Mouse (Mus musculus) heart, postnatal 14 days (tissue): ENCODE measurements around the gene Ptprk. TPM values are rescaled to one million over a fixed set of nuclear protein-coding genes. Genes with fewer than 3 reads are reported as not detected.

Experiments used
- DNase-seq, 2 experiments: peaks; one replicate each; pipeline ENCODE4 v3.0.0; 2021 to 2022
- intact Hi-C: fragments of 180-260 bp; cut with DNase I; formaldehyde crosslinking; loops from one replicate; pipeline ENCODE4 v1.15.1; 2025
- total RNA-seq, 2 experiments: library from RNA; stranded (reverse); gene quantifications; 2 replicates each; pipeline ENCODE4 v1.2.3; 2021

Gene Ptprk
- total RNA-seq, 2 experiments from 2014 or later, result 33.4 TPM

DNA sequence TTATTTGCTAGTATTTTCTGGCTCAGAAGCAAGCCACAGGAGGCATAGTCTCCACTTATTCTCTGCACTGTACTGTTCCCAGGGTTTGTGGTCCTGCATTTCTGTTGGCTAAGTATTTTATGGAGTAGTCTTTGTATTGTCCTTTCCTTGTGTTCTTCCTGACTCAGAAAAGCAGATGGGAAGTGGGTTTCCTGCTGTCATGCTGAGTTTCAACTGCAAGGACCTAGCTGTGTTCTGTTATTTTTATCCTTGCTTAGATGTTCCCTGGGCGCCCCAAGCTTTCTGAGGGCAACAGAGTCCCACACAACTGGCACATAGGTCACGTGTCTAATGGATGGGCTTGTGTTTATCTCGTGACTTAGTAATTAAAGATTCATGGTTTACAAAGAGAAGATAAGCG, 104.3 kb downstream of the Ptprk start:
- intact Hi-C loops, result no loop called here
- no peak for DNase-seq

DNA sequence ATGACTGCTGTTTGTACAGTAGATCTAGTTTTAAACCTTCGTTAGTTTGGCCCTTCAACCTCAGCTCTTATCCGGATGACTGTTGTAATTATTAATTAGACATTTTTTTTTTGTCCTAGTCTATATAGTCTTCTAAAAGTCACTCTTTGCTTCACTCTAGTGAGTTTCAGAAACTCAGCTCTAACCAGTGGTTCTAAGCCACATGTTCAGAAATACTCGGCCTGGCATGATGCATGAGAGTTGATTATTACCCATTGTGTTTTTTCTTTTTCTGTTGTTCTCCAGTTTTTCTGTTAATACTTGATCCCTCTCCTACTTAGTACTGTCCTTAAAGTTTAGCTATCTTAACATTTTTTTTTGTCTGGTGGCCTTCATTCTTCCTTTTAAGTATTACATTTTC, 107.5 kb downstream of the Ptprk start:
- no peak for DNase-seq
- intact Hi-C loops, result no loop called here

DNA sequence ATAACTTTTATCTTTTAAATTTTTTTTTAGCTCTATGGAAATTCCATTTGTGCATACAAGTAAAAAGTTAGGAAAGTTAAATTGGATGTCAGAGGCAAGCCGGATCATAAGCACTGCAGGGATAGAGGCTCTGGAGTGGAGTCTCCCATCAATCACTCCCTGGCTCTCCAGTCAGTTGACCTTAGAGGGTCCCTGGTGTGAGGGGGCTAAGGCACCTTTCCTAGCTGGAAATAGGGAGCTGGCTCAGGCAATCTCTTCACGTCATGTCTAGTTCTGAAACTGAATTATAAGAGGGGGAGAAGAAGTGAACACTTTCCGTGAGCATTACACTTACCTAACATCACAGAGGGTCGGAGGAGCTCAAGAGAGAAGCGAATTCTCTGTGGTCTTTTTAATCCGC, 110.1 kb downstream of the Ptprk start:
- DNase-seq, result no peak
- intact Hi-C loops, result no loop called here

DNA sequence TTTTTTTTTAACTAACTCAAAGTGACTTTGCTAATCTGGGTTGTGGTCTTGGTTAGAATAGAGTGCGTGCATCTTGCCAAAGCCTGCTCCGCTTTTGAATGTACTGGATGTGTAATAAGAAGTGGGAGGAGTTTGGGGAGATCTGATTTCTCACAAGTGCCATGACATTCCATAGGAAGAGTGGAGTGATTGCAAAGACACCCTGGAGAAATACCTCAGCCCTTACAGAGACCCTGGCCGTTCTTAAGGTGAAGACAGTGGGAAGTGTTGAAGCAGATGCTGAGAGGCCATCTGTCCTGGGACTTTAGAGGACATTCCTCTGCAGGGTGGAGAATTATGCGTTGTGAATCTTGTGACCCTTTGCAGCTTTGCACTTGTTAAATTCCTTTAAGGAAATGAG, 110.7 kb downstream of the Ptprk start:
- intact Hi-C loops, result no loop called here
- DNase-seq, result no peak

DNA sequence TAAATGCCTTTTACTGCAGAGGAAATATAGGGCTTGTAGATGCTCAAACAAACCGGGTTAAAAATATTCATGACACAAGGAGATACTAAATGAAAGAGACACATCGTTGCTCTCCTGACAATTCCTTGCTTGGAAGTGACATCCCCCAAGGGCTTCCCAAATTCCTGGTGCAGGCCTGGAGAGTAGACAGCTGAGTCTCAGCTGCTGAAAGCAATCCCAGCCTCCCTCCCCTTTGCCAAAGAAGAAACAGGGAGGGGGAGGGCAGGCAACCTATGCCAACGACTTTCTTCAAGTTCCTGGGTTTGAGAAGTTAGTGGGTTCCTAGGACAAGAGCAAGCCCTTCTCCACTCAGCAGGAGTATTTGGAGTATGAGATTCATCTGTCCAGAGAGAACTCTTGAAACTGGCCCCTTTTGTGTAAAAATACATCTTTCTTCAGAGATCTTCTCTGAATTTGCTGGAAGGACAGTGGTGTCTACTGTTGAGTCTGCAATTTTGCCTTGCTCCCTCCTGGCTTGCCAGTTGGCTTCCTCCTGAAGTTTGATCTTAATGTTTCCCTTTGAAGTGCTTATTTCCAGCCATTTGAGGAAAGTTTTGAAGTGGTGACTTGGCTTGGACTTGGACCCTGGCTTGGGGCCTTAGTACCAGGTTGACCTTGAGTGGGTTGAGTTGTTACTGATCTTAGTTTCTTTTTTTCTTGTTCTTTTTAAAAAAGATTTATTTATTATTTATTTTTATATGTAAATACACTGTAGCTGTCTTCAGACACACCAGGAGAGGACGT, 111.6 kb downstream of the Ptprk start:
- DNase-seq, result no peak
- intact Hi-C loops, result no loop called here

DNA sequence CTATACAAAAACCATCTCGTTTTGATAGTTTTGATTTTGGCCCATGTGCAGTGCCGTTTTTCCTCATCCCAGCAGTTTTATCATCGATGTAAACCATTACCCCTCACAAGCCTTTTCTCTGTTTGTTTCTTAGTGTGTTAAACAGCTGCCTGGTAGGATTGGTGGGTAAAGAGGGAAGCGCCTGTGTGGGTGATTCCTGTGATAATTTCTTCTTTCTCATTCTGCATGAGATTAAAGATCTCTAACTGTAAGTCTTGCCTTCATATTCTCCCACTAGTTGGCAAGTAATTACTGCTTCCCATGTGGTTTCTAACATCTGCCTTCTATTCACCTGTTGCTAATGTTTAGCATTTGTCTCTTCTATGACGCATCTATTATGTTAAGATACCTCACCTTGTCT, 116.8 kb downstream of the Ptprk start:
- no peak for DNase-seq
- intact Hi-C loops, result no loop called here

DNA sequence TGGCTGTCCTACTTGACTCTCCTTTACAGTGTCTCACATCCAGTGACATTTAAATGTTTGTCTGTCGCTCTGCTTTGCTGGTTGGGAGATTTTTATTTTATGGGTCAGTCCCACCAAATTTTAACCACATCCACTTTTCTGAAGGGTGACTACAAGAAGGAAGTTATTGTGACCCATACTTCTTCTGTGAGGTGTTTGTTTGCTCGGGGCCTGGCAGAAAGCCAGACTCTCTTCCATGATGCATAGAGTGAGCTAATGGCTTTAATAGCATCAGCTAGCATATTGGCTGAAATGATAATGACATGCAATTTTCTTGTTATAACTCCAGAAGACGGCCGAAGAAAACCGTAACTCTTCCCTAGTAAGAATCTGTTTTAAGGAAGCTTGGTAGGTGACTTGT, 119.0 kb downstream of the Ptprk start:
- intact Hi-C loops, result no loop called here
- no peak for DNase-seq

DNA sequence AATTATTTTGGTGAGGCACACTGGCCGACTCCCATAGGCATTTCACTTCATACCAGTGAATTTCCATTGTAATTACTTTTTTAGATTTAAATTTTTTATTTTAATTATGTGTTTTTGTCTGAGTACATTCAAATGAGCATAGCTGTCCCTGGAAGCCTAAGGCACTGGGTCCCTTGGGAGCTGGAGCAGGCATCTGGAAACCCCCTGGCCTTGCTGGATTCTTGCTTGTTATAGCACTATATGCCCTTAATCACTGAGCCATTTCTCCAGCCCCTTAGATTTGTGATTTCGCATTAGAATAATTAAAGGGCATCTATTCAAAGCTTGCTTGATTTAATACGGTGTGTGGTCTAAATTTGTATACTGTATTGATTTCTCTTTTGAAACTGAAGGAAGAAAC, 126.0 kb downstream of the Ptprk start:
- DNase-seq, result no peak
- intact Hi-C loops, result no loop called here

DNA sequence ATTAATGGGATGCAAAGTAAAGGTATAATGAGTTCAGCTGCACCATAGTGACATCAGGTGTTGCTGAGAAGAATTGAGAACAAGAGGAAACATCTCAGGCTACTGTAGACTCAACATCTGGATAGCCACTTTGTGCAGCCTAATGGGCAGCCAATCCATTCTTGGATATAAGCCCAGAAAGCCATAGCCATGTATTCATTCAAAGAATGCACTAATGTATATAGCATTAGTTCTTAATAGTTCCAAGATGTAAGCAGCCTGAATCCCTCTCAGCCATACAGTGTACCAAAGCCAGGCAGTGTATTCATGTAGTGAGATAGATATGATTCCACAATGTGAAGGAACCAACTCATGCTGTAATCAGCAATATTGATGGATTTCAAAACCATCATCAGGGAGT, 134.8 kb downstream of the Ptprk start:
- intact Hi-C loops, result no loop called here
- DNase-seq, result no peak

DNA sequence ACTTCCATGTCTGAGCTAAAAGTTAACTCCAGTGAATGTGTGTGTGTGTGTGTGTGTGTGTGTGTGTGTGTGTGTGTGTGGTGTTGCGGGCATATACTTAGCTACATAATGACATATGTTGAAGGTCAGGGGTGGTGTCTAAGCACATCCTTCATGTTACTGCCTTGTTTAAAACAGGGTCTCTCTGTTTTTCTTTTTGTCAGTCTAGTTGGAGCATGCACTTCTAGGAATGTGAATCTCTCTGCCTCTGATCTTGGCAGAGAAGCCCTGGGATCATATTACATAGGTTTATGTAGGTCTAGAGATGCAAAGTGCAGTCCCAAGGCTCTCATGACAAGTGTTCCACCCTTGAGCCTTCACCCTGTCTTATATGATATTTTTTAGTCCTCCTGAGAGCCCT, 137.5 kb downstream of the Ptprk start:
- DNase-seq, result no peak
- intact Hi-C loops, result no loop called here

DNA sequence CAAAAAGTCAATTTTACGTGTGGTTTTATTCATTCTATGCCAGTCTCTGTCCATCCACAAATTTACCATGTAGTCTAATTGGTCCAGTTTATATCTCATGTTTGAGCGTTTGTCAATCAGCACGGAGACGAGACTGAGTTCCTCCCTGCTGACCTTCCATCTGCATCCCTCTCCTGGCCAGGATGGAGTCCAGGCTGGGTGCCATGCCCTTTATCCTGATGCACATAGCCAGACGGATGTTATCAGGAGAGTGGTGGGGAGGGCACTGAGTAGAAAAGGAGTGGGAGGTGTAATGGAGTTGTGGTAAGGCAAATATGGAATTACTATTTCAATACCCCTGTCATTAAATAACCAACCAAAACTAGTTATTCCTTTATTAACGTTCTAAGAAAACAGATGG, 140.5 kb downstream of the Ptprk start:
- intact Hi-C loops, result no loop called here
- no peak for DNase-seq

DNA sequence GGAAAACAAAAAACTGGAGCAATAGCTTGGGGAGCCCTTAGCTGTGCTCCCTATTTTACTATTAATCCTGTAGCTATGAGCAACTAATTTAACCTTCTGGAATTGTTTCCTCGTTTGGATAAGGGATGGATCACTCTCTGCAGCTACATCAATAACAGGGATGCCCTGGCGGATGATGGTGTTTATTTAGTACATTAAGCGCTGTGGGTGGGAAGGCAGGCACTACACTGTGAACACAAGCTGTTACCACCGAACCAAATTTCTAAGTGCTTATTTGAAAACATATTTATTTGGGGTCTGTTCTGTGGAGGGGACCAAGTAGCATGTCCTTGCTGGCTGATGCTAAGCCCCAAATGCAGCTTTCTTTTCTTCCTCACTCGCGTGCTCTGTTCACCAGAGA, 149.0 kb downstream of the Ptprk start:
- DNase-seq, result no peak
- intact Hi-C loops, result no loop called here

DNA sequence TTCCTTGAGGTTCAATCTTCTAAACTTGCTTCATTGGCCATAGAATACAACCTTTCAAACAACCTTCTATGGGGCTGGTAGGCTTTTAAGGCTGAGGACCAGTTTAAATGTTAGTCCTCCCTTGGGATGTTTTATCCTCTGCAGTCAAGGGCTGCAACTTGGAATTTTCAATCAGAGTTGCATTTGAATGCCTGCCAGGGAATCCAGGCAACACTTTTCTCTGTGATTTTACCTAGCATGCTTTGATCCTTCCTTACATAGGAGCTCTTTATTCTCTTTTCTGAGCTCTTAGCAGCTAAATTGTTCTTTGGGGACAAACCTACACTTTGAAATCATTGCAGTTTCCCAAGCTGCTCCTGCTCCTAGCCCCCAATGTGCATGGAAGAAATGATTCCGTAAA, 149.8 kb downstream of the Ptprk start:
- DNase-seq, result no peak
- intact Hi-C loops, result no loop called here

DNA sequence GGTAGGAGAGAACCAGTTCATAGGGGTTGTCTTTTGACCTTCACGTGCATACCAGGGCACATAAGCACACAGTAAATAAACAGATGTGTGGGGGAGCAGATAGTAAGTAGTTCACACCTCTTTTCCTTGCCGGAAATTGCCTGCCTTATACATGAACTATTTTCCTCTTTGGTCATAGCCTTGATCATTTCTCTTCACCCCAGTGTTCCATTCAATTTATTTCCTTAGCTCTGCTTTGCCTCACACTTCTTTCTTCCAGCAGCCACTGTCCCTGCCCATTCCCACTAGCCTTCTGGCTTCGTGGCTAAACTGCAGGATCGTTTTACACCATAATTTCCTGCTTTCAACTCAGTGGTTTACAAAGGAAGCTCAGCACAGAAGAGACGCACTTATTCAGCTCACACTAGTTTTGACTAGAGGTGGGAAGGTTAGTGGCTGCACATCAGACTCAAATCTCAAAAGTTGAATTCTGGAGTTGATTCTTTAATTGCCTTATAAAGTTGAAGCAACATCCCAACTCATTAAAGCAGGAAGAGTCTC, 151.0 kb downstream of the Ptprk start:
- intact Hi-C loops, result no loop called here

DNA sequence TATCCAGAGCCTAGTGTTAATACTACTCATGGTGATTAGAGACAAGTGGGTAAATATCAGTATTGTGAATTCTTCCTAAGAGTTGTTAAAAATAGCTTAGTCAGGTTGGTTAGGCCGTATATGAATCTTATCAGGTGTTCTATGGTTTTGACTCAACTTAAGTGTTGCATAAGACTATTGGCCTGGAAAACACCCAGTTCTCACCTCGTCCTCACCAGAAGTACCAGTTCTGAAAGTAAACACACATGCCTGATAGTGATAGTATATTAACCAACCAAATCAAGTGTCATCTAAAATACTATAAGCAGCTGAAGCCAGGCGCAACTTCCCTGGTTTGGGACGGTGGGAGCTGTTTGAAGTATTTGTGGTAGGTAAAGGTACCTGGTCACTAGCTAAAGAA, 153.1 kb downstream of the Ptprk start:
- DNase-seq, result no peak
- intact Hi-C loops, result no loop called here

More for the DNA sequence above, 151.0 kb downstream of the Ptprk start:
- DNase-seq, result no peak

DNA sequence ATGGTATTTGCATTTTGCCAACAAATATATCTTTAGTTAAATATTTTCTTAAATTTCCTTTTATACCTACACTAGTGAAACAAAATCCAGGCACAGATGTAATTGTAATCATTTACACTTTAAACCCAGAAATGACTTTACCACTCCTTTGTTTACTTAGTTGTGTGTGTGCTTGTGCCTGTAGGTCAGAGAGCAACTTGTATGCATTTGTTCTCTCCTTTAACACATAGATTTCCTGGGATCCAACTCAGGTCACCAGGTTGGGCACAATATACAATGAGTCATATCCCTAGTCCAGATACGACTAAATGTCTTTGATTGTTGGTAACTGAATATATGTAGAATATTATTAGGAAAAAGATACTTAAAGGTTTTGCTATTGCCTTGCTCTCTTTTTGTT, 153.6 kb downstream of the Ptprk start:
- intact Hi-C loops, result no loop called here
- DNase-seq, result no peak

DNA sequence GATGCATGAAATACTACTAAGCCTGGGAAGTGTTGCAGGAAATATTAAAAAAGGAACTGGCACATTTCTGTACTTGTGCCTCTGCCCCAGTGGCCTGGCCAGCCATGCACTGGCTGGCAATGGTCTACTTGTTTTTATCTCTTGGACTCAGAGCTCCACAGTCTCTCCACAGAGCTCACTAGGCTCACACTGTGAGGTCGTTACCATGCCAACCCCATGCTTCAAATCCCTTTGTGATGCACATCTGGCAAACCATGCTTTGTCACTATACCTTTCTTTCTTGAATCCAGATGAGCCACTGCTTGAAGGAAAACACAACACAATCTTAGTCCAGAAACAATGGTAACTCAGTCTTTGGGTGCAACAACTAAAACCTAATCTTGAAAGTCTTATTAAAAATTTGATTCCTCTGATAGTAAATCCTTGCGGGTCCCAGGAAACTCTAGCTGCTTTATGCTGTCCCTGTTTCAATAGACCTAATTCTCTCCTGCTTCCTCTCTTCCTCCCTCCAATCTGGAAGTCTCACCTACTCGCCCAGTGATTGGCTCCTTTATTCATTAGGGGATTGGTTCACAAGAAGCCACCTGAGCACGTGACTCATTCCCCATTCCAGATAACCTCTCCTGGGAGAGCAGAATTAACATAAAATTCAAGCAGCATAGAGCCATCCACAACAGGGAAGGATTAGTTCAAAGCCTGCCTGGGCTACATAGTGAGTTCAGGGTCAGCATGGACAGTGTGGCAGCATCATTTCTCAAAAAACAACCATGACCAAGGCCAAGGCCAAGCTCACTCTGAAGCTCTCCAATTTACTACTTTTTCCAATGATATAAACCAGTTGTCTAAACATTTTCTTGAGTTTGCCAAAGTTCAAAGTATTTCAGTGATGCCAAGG, 157.9 kb downstream of the Ptprk start:
- peak; percentile 3 to 16 for DNase-seq
- intact Hi-C loops, result no loop called here

DNA sequence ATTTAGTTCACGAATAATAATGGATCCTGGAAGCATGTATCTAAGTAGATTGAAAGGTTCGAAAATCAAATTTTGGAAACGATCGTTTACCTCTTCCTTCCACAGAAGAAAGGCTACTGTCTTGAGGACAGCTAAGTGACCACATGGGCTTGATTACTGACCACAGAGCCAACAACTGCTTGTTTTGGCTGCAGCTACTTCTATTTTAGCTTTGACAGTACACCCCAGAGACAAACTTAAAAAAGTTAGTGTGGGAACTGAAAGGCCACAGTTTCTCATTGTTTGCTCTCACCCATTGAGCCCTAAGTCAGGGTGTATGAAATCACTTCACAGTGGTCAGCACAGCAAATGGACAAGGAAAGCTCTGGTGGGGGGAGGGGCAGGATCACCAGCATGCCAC, 174.4 kb downstream of the Ptprk start:
- DNase-seq, result peak; percentile 2 to 12
- intact Hi-C loops, result no loop called here

DNA sequence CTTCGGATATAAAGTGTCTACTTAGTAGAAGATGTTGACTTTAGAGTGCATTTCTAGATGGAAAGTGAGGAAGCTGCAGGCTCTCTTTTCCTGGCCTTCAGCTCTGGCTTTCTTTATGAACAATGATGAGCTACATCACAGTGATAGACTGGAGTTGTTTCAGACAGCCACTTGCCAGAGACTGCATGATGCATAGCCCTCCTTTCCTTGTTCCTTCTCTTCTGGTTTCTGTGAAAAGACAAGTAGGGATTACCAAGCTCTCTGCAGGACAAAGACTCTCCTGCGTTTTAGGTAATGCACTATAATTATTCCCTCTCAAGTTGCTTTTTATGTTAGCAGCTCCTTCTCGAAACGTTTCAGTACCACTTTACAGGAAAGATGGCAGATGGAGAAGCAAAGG, 176.8 kb downstream of the Ptprk start:
- intact Hi-C loops, result no loop called here
- no peak for DNase-seq

DNA sequence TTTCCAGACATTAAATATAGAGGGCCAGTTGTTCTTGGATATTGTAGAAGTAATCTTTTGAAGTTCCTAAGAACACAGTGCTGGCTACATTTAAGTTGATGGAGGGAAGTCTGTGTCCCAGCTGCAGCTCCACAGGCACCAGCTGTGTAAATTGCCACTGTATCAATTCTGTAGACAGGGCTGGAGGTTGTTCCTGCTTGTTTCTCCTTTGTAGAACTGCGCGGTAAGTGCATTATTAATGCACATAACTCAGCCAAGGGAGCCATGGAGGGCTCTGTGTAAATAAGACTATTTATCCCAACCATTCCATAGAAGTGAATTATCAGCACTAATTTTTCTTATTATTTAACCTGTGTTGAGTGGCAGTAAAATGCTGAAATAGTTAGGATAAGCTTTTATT, 186.0 kb downstream of the Ptprk start:
- intact Hi-C loops, result no loop called here

DNA sequence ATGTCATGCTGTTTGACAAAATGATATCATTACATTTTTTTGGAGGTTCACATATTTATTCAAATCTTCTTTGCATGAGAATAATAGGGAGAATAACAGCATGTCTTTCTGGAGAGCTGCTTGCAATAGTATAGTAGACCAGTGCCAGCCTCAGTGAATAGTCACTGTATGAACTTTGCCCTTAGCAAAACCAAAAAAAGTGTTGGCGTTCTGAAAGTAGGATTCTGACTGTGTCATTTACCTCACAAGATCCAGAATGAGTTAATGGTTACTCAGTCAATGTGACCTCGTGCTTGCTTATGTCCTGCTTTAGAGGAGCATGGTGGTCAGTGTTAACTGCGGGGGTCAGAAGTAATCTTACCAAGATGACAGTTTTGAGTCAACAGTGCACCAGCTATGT, 187.5 kb downstream of the Ptprk start:
- intact Hi-C loops, result no loop called here
- DNase-seq, result no peak

More for the DNA sequence above, 186.0 kb downstream of the Ptprk start:
- no peak for DNase-seq

DNA sequence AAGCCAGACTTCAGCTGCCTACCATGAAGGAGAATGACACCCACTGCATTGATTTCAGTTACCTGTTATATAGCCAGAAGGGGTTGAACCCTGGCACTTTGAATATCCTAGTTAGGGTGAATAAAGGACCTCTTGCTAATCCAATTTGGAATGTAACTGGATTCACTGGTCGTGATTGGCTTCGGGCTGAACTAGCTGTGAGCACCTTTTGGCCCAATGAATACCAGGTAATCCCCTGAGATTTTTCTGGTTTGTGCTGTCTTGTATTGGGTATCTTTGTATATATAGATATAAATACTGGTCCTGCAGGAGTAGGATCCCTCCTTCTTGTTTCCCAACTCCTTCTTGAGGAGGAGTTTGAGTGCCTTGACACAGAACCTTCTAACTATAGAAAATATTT, 188.9 kb downstream of the Ptprk start:
- no peak for DNase-seq
- intact Hi-C loops, result no loop called here
